Mouse (Mus musculus): ENCODE measurements at regions not wholly inside any gene's neighbourhood (a gene's known extent, or its start where the extent isn't known, plus 50 kb on each side); places are given as distances from the start of the nearest gene placed in this dataset.

GRCm38 (mm10) chr3:146343649-146344401, 60.6 kb upstream of the Ssx2ip start:
- TF ChIP-seq CTCF (IDR thresholded peaks at IDR 0.05; ENCODE audit: low read depth), result peak; percentile 85
- DNase-seq (ENCODE audit: low spot score) (peak; percentile 77), ATAC-seq (no peak)
- H3K9ac ChIP-seq (replicated peaks; ENCODE audit: low read length), result no peak overlapping the region
- no peaks in the 10 kb centered on the region for H3K36me3 ChIP-seq (ENCODE audit: insufficient read depth, low read length)
- H3K4me1 ChIP-seq (ENCODE audit: insufficient read depth, low read length), result no peaks in the 10 kb centered on the region
- WGBS, result 61% methylated on average over 9 of the region's 9 CpGs
- H3K4me2 ChIP-seq (ENCODE audit: low read depth, low read length), result no peak overlapping the region
- no peak overlapping the region for H3K27ac ChIP-seq
- H3K9me3 ChIP-seq (ENCODE audit: low read length), result no peaks in the 10 kb centered on the region
- no peaks in the 10 kb centered on the region for H3K27me3 ChIP-seq (ENCODE audit: insufficient read depth, low read length)
- H3K4me3 ChIP-seq (ENCODE audit: low read length), result no peak overlapping the region

DNA sequence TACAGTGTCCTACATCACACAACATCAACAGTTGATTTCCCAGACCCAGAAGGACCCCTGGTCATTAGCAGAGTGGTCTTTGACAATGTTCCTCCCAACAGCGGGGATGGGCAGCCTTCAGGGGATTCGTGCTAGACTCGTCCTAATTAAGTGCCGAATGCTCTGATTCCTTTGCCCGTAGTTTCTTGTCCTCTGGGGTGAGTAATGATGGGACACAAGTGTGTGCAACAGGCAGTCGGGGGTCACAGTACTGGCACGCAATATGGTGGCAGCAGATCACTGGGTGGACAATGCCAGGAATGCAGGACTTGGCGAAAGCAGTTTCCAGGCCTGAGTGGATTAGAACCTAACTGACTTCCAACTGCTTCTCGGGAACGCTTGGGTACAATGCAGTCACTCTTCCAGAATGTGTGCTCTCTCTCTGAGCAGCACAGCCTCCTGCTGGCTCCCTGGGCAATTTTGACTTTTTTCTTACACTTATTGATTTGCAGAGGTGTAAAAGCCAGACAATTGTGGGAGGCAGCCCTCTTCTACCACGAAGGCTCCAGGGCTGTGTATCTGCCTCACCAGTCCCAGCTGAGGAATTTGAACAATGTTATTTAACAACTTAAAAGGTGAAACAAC, 59.9 kb upstream of the Ssx2ip start:
- Histone ChIP-seq H3K36me3 (ENCODE audit: insufficient read depth, low read length) (no peaks in the 10 kb centered on the region), H3K4me2 (ENCODE audit: low read depth, low read length) (no peak overlapping the region), H3K27me3 (ENCODE audit: insufficient read depth, low read length) (no peaks in the 10 kb centered on the region), H3K4me3 (ENCODE audit: low read length) (no peak overlapping the region), H3K4me1 (ENCODE audit: insufficient read depth, low read length) (no peaks in the 10 kb centered on the region), H3K9ac (replicated peaks; ENCODE audit: low read length) (no peak overlapping the region), H3K27ac (no peak overlapping the region), H3K9me3 (ENCODE audit: low read length) (no peaks in the 10 kb centered on the region)
- ATAC-seq (no peak), DNase-seq (ENCODE audit: low spot score) (no peak)
- no peak for TF ChIP-seq CTCF (IDR thresholded peaks at IDR 0.05; ENCODE audit: low read depth)
- WGBS, result 55% methylated on average over 11 of the region's 11 CpGs

DNA sequence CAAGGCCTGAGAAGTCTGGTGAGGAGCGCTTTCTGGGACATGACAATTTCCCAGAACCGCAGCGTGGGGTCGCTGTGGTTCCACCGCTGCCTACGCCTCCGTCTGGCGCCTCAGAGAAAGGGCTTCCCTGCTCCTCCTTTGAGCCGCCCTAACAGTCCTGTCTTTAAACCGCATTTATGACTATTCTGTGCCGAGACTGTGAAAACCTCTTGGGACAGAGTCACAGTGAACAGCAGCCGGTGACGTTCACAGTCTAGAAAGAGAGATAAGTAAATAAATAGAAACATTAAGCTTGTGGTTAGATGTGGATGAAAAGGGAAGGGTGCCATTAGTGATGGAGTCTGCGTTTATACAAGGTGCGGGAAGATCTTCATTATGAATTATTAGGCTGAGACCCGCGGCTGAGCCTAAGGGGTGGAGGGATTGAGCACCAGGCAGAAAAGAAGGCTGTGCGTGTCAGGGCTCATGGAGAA, 59.1 kb upstream of the Ssx2ip start:
- WGBS, result 3% methylated on average over 18 of the region's 18 CpGs
- TF ChIP-seq CTCF (IDR thresholded peaks at IDR 0.05; ENCODE audit: low read depth), result peak; percentile 97
- Histone ChIP-seq H3K27me3 (ENCODE audit: insufficient read depth, low read length) (no peaks in the 10 kb centered on the region), H3K4me2 (ENCODE audit: low read depth, low read length) (peak overlapping the region; percentile 57), H3K9me3 (ENCODE audit: low read length) (no peaks in the 10 kb centered on the region), H3K27ac (peak overlapping the region; percentile 56), H3K4me1 (ENCODE audit: insufficient read depth, low read length) (no peaks in the 10 kb centered on the region), H3K4me3 (ENCODE audit: low read length) (peak overlapping the region; percentile 31), H3K36me3 (ENCODE audit: insufficient read depth, low read length) (no peaks in the 10 kb centered on the region), H3K9ac (replicated peaks; ENCODE audit: low read length) (peak overlapping the region; percentile 42; the same call in 1 of the 2 replicates)
- DNase-seq (ENCODE audit: low spot score), result peak; percentile 91
- ATAC-seq, result peak; percentile 86

- ATAC-seq (no peak), DNase-seq (ENCODE audit: low spot score) (no peak)
- WGBS, result 34% methylated on average over 4 of the region's 4 CpGs
- H3K9me3 ChIP-seq (ENCODE audit: low read length), result no peaks in the 10 kb centered on the region
- TF ChIP-seq CTCF (IDR thresholded peaks at IDR 0.05; ENCODE audit: low read depth), result no peak
- H3K4me3 ChIP-seq (ENCODE audit: low read length), result peak overlapping the region; percentile 31
- H3K36me3 ChIP-seq (ENCODE audit: insufficient read depth, low read length), result no peaks in the 10 kb centered on the region
- no peaks in the 10 kb centered on the region for H3K4me1 ChIP-seq (ENCODE audit: insufficient read depth, low read length)
- H3K27me3 ChIP-seq (ENCODE audit: insufficient read depth, low read length), result no peaks in the 10 kb centered on the region
- H3K4me2 ChIP-seq (ENCODE audit: low read depth, low read length), result peak overlapping the region; percentile 57
- H3K9ac ChIP-seq (replicated peaks; ENCODE audit: low read length), result no peak overlapping the region
- peak overlapping the region; percentile 56; the same call in 1 of the 2 replicates for H3K27ac ChIP-seq
Observed at GRCm38 (mm10) chr3:146345946-146346345, 58.5 kb upstream of the Ssx2ip start.

DNA sequence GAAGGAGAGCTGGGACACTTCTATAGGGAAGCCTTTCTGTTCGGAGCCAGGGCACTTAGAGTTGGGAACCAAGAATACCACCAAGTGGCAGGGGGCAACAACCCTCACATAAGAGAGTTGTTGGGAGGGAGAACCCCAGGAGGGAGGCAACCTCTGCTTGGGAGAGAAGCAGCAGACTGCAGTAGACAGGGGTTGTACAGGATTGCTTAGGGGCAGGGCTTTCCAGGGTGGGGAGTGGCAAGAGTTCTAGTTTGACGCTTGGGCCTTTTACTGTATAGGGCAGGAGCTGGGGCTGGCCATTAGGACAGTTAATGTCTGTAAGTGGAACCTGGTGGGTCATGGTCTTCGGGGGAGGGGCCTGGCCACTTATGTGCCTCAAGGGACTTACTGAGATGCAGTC, 57.1 kb upstream of the Ssx2ip start:
- ATAC-seq (no peak), DNase-seq (ENCODE audit: low spot score) (no peak)
- no peaks in the 10 kb centered on the region for H3K36me3 ChIP-seq (ENCODE audit: insufficient read depth, low read length)
- no peak overlapping the region for H3K27ac ChIP-seq
- no peak overlapping the region for H3K9ac ChIP-seq (replicated peaks; ENCODE audit: low read length)
- H3K9me3 ChIP-seq (ENCODE audit: low read length), result no peaks in the 10 kb centered on the region
- H3K4me3 ChIP-seq (ENCODE audit: low read length), result no peak overlapping the region
- whole genome bisulfite sequencing, result 74% methylated on average over 3 of the region's 3 CpGs
- H3K4me1 ChIP-seq (ENCODE audit: insufficient read depth, low read length), result no peaks in the 10 kb centered on the region
- no peak overlapping the region for H3K4me2 ChIP-seq (ENCODE audit: low read depth, low read length)
- no peaks in the 10 kb centered on the region for H3K27me3 ChIP-seq (ENCODE audit: insufficient read depth, low read length)
- TF ChIP-seq CTCF (IDR thresholded peaks at IDR 0.05; ENCODE audit: low read depth), result no peak

GRCm38 (mm10) chr3:146348921-146349320, 55.5 kb upstream of the Ssx2ip start:
- DNase-seq (ENCODE audit: low spot score) (no peak), ATAC-seq (no peak)
- no peak overlapping the region for H3K9ac ChIP-seq (replicated peaks; ENCODE audit: low read length)
- no peak overlapping the region for H3K4me3 ChIP-seq (ENCODE audit: low read length)
- H3K4me2 ChIP-seq (ENCODE audit: low read depth, low read length), result no peak overlapping the region
- no peaks in the 10 kb centered on the region for H3K9me3 ChIP-seq (ENCODE audit: low read length)
- no peak overlapping the region for H3K27ac ChIP-seq
- no peaks in the 10 kb centered on the region for H3K4me1 ChIP-seq (ENCODE audit: insufficient read depth, low read length)
- WGBS, result 88% methylated on average over 8 of the region's 8 CpGs
- TF ChIP-seq CTCF (IDR thresholded peaks at IDR 0.05; ENCODE audit: low read depth), result no peak
- H3K27me3 ChIP-seq (ENCODE audit: insufficient read depth, low read length), result no peaks in the 10 kb centered on the region
- no peaks in the 10 kb centered on the region for H3K36me3 ChIP-seq (ENCODE audit: insufficient read depth, low read length)

DNA sequence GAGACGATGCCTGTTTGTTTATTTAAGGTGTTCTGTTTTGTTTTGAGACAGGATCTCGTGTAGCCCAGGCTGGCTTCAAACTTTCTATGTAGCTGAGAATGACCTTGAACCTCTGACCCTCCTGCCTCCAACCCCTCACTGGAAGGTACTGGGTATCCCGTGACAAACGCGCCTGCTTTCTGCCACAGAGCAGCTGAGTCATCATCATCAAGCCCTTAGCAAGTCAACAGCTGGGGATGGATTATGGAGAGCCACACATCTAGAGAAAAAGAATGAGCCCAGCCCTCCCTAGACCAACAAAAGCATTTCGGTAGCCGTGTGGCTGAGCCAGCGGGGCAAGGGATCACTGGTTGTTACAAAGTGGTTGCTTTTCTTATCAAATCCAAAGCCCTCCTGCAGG, 55.0 kb upstream of the Ssx2ip start:
- H3K9ac ChIP-seq (replicated peaks; ENCODE audit: low read length), result no peak overlapping the region
- H3K27ac ChIP-seq, result no peak overlapping the region
- H3K36me3 ChIP-seq (ENCODE audit: insufficient read depth, low read length), result no peaks in the 10 kb centered on the region
- no peak for TF ChIP-seq CTCF (IDR thresholded peaks at IDR 0.05; ENCODE audit: low read depth)
- no peaks in the 10 kb centered on the region for H3K4me1 ChIP-seq (ENCODE audit: insufficient read depth, low read length)
- ATAC-seq, result no peak
- no peak overlapping the region for H3K4me3 ChIP-seq (ENCODE audit: low read length)
- H3K4me2 ChIP-seq (ENCODE audit: low read depth, low read length), result no peak overlapping the region
- DNase-seq (ENCODE audit: low spot score), result no peak
- H3K9me3 ChIP-seq (ENCODE audit: low read length), result no peaks in the 10 kb centered on the region
- WGBS, result 85% methylated on average over 8 of the region's 8 CpGs
- no peaks in the 10 kb centered on the region for H3K27me3 ChIP-seq (ENCODE audit: insufficient read depth, low read length)

Measured in hindbrain, postnatal 0 days (tissue).